Mouse (Mus musculus) liver (tissue): ENCODE results near the gene Fam111a.
"Not testable (repeated sequence)": the region's sequence is repeated elsewhere in the genome, so short reads cannot be mapped to it uniquely, and the experiment has no call there.

ENCODE experiments used
- DNase-seq: peaks from one replicate; pipeline ENCODE4 v3.0.0-alpha.2; 2020; ENCODE audit warnings: mixed read lengths

Gene Fam111a

DNA sequence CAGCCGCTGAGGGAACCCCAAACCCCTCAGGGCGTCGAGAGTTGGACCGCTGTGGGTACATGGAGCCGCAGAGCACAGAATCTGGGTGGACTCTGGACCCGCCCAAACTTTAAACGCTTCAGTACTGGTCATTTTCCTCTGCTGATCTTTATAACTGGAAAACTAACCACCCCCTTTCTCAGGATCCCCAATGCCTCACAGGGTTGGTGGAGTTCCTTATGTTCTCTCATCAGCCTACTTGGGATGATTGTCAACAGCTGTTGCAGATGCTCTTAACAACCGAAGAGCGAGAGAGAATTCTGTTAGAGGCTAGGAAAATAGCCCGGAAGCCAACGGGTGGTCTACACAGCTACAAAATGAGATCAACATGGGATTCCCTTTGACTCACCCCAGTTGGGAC, at the start of gene Fam111a:
Fam111a (plus strand) TSS at position 301 of the 400 bp plus-strand sequence.
- not testable (repeated sequence) for DNase-seq

DNA sequence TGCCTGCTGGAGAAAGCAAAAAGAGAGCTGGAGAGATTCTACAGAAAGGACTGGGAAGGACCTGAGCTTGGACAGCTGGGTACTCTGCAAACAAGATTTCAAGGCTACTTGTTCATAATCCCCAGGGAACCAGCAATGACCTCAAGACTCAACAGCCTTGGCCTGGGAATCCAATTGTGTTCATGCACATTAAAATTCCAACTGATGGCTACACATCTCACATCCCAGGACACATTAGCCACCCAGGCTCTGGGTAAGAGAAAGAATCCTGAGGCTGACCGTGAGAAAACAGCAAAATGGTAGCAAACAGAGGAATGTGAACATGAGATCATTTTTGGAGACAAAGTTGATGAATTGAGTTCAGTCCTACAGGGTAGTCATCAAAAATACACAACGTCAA, 49.3 kb upstream of the Fam111a start:
- DNase-seq: no peak

DNA sequence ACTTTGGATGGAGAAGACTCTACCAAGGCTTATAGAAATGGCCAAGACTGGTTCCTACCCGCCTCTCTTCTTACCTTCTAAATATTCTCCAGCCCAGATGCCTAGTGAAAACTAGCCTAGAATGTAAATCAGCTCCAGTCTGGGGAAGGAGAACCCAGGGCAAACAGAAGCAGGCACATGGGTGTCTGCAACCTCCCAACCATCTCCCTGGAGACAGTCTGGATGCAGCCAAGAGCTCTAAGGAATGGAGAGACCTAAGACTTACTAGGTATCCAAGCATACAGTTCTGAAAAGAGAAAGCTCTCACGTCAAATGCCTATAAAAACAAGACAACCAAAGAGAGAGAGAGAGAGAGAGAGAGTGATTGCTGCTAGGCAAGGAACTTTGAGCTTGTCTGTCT, 47.6 kb upstream of the Fam111a start:
- no peak for DNase-seq

DNA sequence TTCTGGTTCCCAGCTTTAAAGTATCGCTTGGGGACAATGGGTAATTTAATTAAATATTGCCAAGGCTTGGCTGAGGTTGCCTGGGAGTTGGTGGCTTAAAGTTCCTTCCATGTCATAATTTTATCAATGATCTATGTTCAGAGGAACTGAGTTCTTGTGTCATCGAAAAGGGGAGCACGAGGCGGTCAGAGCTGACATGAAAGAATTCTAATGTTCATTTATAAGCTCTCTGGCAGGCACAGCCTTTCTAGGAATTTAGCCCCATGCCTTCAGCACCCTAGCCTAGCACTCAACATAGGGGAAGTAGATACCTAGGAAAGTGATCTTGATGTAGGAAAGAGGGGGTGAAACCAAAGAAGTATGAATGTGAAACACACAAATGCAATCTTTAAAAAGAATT, 47.2 kb upstream of the Fam111a start:
- DNase-seq: no peak

DNA sequence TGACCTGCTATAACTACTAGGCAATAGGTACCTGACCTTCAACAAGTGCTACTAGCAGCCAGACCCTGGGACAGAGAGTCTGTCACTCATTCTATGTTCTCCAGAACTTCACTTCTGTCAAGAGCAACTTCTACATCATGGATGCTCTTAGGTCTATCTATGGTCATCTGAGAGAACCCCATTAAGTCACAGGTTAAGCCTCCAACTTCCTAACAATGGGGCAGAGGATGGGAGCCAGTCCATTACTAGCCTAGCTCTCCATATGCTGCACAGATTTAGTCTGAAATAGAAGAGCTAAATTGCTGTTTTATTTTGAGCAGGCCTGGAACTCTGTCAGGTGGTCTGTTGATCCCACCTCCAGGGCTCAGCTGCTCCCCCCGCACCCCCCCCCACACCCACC, 46.6 kb upstream of the Fam111a start:
- no peak for DNase-seq

DNA sequence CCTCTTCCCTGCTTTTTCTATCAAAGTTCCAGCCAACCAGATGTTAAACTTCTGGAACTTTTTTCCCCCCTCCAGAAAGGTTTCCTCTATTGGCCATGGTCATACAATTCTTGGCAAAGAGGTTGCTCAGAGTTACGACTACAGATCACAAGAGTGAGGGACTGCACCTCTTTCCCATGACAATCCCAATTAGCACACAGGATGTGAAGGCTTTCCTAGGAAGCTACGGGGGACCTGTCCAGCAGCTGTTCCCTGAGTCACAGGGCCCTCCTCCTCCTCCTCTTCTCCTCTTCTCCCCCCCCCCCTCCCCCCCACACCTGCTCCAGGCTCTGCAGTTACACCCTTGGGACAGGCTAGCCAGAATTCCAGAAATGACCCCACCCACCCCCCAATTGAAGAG, 46.1 kb upstream of the Fam111a start:
- DNase-seq: no peak

DNA sequence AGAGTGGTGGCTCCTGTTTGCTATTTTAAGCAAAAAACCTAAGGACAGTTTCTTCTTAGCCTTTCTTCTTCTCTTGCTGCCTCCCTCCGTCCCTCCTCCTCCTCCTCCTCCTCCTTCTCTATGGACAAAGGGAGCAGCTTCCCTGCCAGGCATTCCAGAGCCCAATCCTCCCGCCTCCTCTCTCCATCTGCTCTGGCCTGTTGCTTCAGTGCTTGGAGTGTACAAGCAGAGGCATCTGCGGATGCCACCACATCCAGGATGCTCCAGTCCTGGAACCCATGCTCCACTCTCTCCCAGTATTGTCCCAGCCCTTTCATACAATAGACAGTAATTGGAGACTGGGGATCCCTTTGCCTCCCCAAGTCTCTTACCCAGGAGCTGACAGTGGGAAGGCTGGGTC, 45.4 kb upstream of the Fam111a start:
- DNase-seq: no peak

DNA sequence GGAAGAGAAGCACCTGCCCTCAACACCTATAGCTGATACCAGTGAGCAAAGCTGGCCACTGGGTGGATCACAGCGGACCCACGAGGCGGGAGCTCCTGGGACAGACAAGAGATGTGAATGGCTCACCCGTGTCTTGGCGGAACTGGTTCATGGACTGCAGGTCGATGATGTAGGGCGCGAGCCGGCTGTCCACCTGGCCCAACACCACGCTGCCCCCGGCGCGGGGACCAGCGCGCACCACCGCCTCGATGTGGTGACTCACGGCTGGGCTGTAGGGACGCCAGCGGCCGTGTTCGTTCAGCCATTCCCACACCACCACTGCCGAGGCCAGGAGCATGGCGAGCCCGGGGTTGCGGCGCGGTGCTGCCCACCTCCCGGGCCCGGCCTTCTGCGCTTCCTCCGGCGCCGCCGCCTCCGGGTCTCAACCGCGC, 44.6 kb upstream of the Fam111a start:
- peak; percentile 12 for DNase-seq

DNA sequence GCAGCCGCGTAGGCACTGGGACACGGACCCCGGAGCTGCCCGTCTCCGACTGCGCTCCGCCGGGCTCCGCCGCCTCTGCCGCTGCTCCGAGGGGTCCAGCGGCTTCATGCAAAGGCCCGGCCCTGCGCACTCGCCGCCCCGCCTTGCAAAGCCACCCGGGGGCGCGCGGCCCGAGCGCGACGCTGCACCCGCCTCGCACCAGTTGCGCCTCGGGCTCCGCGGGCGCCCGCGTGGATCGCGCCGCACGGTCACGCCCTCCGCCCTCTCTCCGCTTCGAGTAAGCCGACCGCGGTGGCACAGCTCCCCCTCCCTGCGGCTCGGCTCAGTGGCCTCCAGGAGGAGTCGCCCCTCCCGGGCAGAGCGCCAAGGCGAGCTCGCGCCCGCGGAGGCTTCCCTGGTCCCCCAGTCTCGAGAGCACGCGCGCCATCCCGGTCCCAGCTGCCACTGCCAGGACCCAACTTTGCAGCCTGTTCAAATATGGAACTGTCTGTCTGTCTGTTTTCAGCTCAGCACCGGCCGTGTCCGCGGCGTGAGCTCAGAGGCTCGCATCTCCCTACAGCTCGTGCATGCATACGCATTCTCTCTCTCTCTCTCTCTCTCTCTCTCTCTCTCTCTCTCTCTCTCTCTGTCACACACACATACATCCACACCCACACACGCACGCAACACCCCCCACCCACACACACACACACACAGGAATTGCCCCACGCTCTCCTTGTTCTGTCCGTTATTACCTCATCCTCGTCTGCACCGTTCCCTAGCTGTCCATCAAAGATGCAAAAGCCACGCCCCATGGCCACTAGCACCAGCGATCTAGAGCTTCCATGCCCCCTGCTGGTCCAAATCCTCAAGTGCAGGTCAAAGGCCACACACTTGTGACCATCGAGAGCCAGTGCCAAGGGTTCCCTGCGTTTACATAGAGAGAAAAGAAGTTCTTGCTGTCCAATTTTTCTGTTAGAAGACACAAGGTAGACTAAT, 43.9 kb upstream of the Fam111a start, which contains the start of gene Dtx4:
Dtx4 (minus strand) TSS at position 85 of the 978 bp plus-strand sequence.
- DNase-seq: peak; percentile 86

DNA sequence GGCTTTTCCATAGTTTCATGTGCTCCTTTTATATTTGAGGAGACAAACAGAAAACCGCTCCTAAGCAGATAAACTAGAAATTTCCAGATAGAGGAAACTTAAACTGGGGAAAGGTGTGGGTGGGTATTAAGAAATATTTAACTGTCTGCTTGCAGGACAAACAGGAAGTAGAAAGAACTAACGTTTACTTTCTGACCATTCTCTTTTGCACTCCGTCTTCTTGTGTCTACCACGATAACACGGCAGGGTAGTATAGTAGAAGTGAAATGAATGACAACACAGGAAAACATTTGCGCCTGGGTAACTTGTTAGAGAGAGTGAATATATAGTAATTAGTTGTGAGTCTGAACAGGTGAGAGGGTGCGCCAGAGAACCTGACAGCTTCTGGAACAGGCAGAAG, 42.8 kb upstream of the Fam111a start:
- DNase-seq: no peak

DNA sequence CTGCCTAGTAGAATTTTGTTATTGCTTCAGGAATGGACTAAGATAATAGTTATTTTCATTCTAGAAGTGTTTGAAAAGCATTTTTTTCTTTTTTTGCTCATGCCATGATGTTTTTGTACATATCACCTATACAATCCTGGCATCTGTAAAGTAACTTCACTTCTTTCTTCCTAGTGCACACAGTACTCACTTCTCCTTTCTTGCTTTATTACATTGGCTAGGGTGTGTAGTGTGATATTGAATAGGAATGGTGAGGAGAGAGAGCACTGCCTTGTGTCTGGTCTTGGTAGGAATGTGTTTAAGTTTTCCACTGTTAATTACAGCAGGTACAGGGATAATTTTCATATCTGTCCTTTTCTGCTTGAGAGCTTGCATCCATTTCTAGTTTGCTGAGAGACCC, 30.9 kb upstream of the Fam111a start:
- no peak for DNase-seq

DNA sequence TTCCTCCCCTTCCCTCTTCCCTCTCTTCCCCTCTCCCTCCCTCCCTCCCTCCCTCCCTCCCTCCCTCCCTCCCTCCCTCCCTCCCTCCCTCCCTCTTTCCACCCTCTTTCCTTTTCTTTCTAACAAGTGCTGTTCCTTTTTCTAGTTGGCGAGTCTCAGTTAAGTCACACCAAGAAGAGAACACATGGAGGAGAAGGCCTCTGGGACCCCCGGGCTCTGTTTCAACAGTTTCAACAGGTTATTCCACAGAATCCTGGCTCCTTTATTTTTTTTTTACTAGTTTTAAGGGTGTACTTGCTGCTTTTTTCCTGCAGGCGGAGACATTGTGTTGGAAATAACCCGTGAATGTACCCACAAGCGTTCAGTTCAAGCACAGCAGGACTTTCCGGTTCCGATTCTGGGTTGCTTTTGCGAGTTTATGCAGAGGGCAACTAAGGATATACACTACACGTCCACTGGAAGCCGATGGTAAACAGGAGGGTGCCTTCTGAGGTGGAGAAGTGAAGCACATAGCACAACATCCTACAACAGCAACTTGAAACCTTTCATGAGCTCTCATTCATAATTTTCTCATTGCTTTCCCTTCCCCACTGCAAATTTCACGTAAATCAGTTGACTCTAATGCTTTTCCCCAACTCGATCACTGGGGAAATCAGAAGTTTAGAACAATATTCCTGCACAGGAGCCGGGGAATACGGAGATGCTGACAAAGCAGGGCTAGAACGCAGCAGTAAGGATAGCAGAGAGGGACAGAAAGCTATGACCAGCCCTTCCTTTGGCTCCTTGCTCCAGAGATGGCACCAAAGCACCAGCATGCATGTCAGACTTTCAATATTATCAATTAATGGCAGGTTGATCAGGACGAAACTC, 27.6 kb upstream of the Fam111a start:
- DNase-seq: peak; percentile 14

DNA sequence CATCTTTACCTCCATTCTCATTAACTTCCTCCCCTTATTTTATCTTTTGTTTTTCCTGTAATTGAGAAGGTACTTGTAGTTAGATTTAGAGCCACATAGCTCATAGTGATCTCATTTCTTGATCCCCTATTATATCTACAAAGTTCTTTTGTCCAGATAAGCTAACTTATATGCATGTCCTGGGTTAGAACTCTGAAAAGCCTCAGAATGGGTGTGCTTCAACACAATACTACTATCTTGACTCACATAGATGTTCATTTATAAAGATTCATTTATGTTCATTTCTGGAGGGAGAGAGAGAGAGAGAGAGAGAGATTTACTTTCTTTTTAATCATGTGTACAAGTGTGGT, 27.0 kb upstream of the Fam111a start:
- no peak for DNase-seq

DNA sequence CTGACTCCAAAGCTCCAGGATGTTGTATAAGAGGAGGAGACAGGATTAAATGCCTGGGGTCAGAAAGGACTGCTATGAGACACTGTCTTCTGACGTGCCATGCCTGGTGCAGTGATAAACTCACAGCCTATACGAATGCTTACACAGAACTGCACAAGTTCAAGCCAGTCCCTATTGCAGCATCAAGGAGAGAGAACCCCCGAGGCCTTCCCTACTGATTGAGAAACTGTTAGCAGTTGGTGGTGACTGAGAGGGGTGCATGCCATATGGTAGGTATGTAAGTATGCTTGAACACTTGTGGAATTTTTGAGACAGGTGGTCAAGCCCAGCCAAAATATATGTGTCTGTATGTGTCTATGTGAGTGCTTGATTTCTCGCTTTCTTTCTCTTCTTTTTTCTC, 22.2 kb upstream of the Fam111a start:
- DNase-seq: no peak

DNA sequence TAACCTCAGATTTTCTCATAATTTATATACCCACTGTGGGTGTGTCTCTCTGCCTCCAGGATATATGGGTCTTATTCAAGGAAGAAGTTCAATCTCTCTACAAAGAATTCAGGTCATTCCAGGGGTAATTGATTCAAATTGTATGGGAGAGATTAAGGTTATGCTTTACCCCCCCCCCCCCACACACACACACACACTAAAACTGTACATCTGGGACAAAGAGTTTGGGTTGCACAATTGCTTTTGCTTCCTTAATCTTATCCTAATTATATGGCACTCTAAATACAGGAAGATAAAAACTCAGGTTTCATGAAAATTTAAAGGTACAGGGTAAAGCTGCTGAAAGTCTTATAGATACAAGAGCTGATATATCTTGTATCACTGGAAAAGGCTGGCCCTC, 8.4 kb upstream of the Fam111a start:
- DNase-seq: no peak

DNA sequence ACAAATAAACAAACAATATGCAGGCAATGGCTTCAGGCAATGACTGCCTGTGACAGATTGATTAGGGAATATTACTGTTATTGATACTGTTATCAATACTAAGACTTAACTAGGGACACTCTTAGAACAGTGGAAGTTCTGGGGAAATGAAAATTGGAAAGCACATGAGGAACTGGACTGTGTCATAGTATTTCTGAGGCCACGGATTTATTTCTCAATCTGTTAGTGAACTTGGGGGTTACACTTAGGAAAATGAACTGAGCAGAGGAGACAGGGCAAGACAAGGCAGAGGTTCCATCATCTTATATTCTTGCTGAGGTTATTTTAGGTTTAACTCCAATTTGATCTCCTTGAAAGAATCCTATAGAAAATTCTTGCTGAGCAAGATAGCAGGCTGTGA, 5.6 kb upstream of the Fam111a start:
- no peak for DNase-seq

DNA sequence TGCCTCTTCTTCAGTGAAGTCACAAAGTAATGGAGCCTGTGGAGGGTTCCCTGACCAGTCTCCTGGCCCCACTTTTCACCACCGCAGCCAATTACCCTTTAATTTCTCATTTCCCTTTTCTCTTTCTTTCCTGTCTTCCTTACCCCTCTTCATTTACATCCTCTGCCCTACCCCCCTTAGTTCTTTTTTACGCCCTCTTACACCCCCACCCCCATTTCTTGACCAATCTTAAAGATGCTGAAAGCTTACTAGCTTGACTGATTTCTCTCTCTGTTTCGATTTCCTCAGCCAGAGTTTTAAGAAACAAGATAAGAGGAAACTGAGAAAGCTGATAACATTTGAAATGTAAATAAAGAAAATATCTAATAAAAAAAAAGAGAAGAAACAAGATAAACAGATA, 4.8 kb upstream of the Fam111a start:
- DNase-seq: no peak

DNA sequence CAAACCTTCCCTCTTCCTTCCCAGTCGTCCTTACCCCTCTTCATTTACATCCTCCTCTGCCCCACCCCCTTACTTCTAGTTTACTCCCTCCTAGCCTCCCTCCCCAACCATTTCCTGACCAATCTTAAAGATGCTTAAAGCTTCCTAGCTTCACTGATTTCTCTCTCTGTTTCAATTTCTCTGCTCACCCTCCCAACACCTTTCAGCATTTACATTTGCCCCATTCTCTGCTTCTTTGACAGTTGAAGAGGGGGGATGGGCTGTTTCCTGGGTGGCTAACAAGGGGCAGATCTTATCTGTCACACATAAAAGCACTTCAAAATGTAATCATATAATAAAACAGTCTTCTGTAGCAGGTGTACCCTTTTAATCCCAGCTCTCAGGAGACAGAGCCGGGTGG, 3.9 kb upstream of the Fam111a start:
- DNase-seq: no peak

DNA sequence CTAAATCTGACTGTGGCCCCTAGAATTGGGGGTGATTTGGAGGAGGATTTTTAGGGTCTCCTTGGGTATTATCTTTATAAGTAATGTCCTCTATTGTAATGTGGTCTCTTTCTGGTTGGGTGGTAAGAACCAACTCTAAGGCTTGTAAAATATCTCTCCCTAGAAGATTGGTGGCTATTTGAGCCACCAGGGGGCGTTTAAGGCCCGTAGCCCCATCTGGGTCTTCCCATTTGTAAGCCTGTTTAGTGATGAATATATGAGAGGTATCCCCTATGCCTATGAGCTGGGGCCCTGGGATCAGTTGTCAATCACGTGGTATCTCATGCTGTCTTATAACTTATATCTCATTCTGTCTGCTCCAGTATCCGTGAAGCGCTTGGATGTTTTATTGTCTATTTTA, 3.6 kb downstream of the Fam111a start:
- peak; percentile 48 for DNase-seq

DNA sequence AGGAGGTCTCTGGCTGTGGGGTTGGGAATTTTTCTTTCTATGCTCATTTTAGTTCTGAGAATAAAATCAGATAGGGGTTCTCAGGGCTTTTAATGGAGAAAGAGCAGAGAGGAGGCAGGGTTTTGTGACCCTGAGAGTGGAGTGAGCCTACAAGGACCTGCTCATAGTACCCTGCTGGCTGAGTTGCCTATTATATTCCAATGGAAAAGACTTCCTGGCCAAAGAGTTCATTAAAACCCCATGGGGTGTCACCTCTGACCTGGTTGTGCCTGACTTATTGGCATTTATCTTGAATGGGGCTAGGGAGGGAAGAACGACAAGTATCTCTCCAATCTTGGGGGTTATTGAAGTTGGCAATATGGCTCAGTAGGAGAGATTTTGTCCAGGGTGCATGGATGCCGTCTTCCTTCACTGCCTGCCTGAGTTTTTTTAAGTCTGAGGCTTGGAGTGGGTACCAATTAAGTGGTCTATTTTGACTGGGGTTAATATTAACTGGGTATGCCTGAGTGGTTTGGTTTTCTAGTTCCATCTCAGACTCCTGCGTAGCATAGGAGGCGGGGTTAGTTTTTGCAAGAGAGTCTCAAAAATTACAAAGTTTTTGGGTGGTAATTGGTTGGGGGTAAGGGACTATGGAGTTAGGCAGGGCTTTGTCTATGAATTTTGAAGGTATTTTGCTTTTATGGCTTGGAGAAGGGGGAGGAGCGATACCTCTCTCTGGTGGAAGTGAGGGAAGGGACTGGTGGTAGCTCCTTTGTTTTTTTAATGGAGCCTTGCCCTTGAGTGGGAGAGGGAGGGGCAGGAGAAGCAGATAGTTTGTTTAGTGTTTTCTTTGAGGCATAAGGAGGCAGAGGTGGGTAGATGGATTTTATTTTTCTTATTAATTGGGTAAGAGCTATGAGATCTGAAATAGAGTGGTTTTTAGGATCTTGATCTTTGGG, 4.7 kb downstream of the Fam111a start:
- DNase-seq: no peak

DNA sequence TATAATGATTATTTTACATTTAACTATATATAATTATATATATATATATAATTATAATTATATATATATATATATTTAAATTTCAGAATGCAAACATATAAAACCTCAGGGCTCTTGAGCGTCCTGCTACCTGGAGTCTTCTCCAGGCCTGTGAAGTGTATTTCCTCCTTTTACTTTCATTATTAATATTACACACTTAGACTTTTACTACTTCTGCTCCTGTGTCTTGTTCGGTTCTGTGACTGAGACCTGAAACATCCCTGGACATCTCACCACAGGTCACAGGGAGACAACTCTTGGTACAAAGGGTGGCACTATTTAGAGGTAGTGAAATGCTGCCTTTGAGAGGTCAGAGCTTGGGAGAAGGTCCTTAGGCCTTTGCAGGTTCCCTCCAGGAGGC, 10.8 kb downstream of the Fam111a start:
- DNase-seq: no peak

DNA sequence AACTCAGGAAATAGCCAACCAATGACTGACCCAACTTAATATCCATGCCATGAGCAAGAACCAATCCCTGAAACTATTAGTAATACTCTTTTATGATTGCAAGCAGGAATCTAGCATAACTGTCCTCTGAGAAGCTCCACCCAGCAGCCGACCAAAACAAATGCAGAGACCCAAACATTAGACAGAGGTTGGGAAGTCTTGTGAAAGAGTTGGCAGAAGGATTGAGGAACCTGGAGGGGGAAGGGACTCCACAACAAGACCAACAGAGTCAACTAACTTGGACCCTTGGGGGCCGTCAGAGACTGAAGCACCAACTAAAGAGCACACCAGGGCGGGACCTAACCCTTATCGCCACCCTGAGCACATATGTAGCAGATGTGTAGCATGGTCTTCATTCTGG, 12.7 kb downstream of the Fam111a start:
- DNase-seq: no peak

DNA sequence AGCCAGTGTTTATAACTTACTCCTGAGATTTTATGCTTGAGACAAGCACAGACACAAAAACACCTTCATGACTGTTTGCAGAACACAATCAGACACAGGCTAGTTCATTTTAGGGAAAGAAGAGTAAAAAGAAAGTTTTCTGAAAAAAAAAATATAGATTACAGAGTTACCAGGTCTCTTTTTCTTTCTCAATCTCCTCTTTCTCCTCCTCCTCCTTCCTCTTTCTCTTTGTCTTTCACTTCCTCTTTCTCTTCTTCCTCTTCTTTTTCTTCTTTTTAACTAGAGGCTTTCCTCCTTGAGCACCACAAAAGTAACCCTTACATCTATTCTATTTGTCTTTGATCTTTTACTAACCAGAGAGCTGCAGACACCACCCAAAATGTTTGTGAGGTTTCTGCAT, 18.7 kb downstream of the Fam111a start:
- no peak for DNase-seq
